In genomic region chr10:39555289-39555715, GRCm38 (mm10) we compare ENCODE assay signal across 10 mouse cellular contexts. TPM values are rescaled to one million over a fixed set of nuclear protein-coding genes. Genes with fewer than 3 reads are reported as not detected.
A peak's percentile ranks its signal among the peaks of the same experiment; 100 is the strongest.
DNase-seq lines count a peak whose midpoint lies in the region; ATAC-seq and TF ChIP-seq lines count a peak whose summit lies in the region.
"Had no signal": no experiment of that assay in that cellular context is flagged by ENCODE, and none has a peak within 500 bp of the region (broad histone marks: within the 10 kb centered on the region; RNA-seq: fewer than 3 reads in every experiment).

No protein-coding gene starts in this region.

- H3K9me3 ChIP-seq in heart, postnatal 0 days (replicated peaks; ENCODE audit: control insufficient read depth, low read length): no peaks in the 10 kb centered on the region
- no peaks in the 10 kb centered on the region for H3K9me3 ChIP-seq in embryonic facial prominence, embryonic 12.5 days
- no peaks in the 10 kb centered on the region for H3K9me3 ChIP-seq in limb, embryonic 10.5 days (replicated peaks)
- H3K9me3 ChIP-seq in midbrain, embryonic 15.5 days: no peaks in the 10 kb centered on the region
- H3K9me3 ChIP-seq: G1E; megakaryocyte, embryonic 14.5 days had no signal

- no peak overlapping the region for H3K4me3 ChIP-seq in heart, postnatal 0 days (ENCODE audit: low read depth, low read length)
- no peak overlapping the region for H3K4me3 ChIP-seq in embryonic facial prominence, embryonic 12.5 days
- H3K4me3 ChIP-seq in limb, embryonic 10.5 days: peak overlapping the region; percentile 21
- no peak overlapping the region for H3K4me3 ChIP-seq in midbrain, embryonic 15.5 days
- H3K4me3 ChIP-seq: megakaryocyte, embryonic 14.5 days had no signal

- peak overlapping the region; percentile 48; the same call in 1 of the 2 replicates for H3K27ac ChIP-seq in heart, postnatal 0 days (ENCODE audit: low read depth)
- peak overlapping the region; percentile 83 for H3K27ac ChIP-seq in embryonic facial prominence, embryonic 12.5 days
- peak overlapping the region; percentile 88 for H3K27ac ChIP-seq in limb, embryonic 10.5 days
- H3K27ac ChIP-seq in midbrain, embryonic 15.5 days: peak overlapping the region; percentile 92

- WGBS in heart, postnatal 0 days: 43% methylated on average over 7 of the region's 7 CpGs
- WGBS in embryonic facial prominence, embryonic 12.5 days: 18% methylated on average over 7 of the region's 7 CpGs
- 19% methylated on average over 7 of the region's 7 CpGs for WGBS in limb, embryonic 10.5 days
- 24% methylated on average over 7 of the region's 7 CpGs for WGBS in midbrain, embryonic 15.5 days

- DNase-seq in heart, postnatal 0 days (ENCODE audit: low spot score): no peak
- DNase-seq in heart, postnatal 25 days (ENCODE audit: low spot score): no peak
- DNase-seq in limb, embryonic 10.5 days (ENCODE audit: low spot score): peak; percentile 70
- no peak for DNase-seq in urinary bladder, postnatal 4 days (ENCODE audit: low spot score in 2 of 2)
- DNase-seq in T-cell, adult 2 months (ENCODE audit: low spot score): no peak
- no peak for DNase-seq in cerebellum, adult 11-12 months

- H3K27me3 ChIP-seq in heart, postnatal 0 days (ENCODE audit: control insufficient read depth, insufficient read depth, low read length): no peaks in the 10 kb centered on the region
- no peaks in the 10 kb centered on the region for H3K27me3 ChIP-seq in embryonic facial prominence, embryonic 12.5 days
- H3K27me3 ChIP-seq in limb, embryonic 10.5 days (ENCODE audit: low read depth, poor library complexity, severe bottlenecking): no peaks in the 10 kb centered on the region
- H3K27me3 ChIP-seq in midbrain, embryonic 15.5 days (replicated peaks): no peaks in the 10 kb centered on the region
- H3K27me3 ChIP-seq: megakaryocyte, embryonic 14.5 days had no signal

- no peak overlapping the region for H3K4me2 ChIP-seq in heart, postnatal 0 days (ENCODE audit: low read depth, low read length)
- peak overlapping the region; percentile 11 for H3K4me2 ChIP-seq in embryonic facial prominence, embryonic 12.5 days (replicated peaks)
- H3K4me2 ChIP-seq in midbrain, embryonic 15.5 days: no peak overlapping the region

- peaks cover 37% of the 10 kb centered on the region for H3K4me1 ChIP-seq in heart, postnatal 0 days (ENCODE audit: control insufficient read depth, insufficient read depth)
- peaks cover 69% of the 10 kb centered on the region for H3K4me1 ChIP-seq in embryonic facial prominence, embryonic 12.5 days
- peaks cover 88% of the 10 kb centered on the region for H3K4me1 ChIP-seq in limb, embryonic 10.5 days
- peaks cover 75% of the 10 kb centered on the region for H3K4me1 ChIP-seq in midbrain, embryonic 15.5 days

- no peak for TF ChIP-seq CTCF in heart, postnatal 0 days (IDR thresholded peaks at IDR 0.05; ENCODE audit: low read depth)

- H3K36me3 ChIP-seq in heart, postnatal 0 days (replicated peaks; ENCODE audit: control insufficient read depth, insufficient read depth, low read length): peaks cover 8% of the 10 kb centered on the region
- H3K36me3 ChIP-seq in embryonic facial prominence, embryonic 12.5 days: peaks cover 4% of the 10 kb centered on the region; the same call in 1 of the 2 replicates
- no peaks in the 10 kb centered on the region for H3K36me3 ChIP-seq in limb, embryonic 10.5 days
- H3K36me3 ChIP-seq in midbrain, embryonic 15.5 days (replicated peaks): no peaks in the 10 kb centered on the region

- no peak overlapping the region for H3K9ac ChIP-seq in heart, postnatal 0 days (replicated peaks; ENCODE audit: low read depth, low read length)
- H3K9ac ChIP-seq in embryonic facial prominence, embryonic 12.5 days: no peak overlapping the region
- H3K9ac ChIP-seq in midbrain, embryonic 15.5 days: no peak overlapping the region

- intact Hi-C loops in heart, postnatal 25 days (cut with DNase I): loop anchor here (5.0 kb wide), 2 partner anchors 57 to 177 kb away; partner anchors contain the start of genes Rev3l and Traf3ip2

- ATAC-seq in heart, postnatal 0 days (ENCODE audit: insufficient read depth, low read depth): no peak
- peak; percentile 35 for ATAC-seq in embryonic facial prominence, embryonic 12.5 days (ENCODE audit: insufficient number of reproducible peaks, insufficient read depth, low FRiP score, low TSS enrichment)
- no peak for ATAC-seq in midbrain, embryonic 15.5 days (replicated peaks)

- TF ChIP-seq EP300 in heart, postnatal 0 days (IDR thresholded peaks at IDR 0.05; ENCODE audit: low read depth): no peak

RNA-seq across cellular contexts. Expression of gene Traf3ip2, which starts 57.4 kb away (rescaled TPM):
- total RNA-seq in heart, postnatal 0 days (2014; rRNA removed; ENCODE audit: low replicate concordance): 6.4 and 9.9 TPM in 2 replicates
- polyA plus RNA-seq in heart, postnatal 0 days (2015; fragmentation: Nextera tagmentation; extraction: Ambion mirVana): 6.3 and 6.4 TPM in 2 replicates
- total RNA-seq in heart, postnatal 25 days (2021): 1 to 10 TPM; 5.0 to 8.0 TPM
- polyA plus RNA-seq in embryonic facial prominence, embryonic 12.5 days (2016; fragmentation: Nextera tagmentation; extraction: Ambion mirVana): 11.4 and 12.4 TPM in 2 replicates
- polyA plus RNA-seq in limb, embryonic 10.5 days (2016; fragmentation: Nextera tagmentation; extraction: Ambion mirVana): 7.2 and 8.7 TPM in 2 replicates
- 5.9 and 7.0 TPM in 2 replicates for polyA plus RNA-seq in midbrain, embryonic 15.5 days (2015; fragmentation: Nextera tagmentation; extraction: Ambion mirVana)
